Comparison of ENCODE assay signal across 32 mouse cellular contexts in the genomic region with DNA sequence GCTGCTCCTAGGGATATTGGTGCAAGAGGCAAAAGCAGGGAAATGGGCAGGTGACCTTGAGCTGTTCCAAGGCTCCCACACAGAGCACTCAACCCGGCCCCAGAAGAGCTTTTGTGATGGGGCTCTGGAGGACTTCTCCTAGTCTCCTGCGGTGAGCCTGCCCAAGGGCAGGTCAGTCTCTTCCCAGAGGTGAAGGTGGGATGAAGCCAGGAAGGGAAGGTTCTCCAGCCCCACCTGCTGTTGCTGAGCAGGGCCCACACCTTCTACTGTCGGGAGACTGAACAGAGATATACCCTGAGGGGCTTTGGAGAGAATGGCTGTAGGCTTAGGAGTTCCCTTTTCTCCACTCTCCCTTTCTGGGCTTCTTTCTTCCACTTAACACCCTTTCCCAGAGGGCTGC. TPM values are rescaled to one million over a fixed set of nuclear protein-coding genes. Genes with fewer than 3 reads are reported as not detected.
"Had no signal": no experiment of that assay in that cellular context is flagged by ENCODE, and none has a peak within 500 bp of the region (broad histone marks: within the 10 kb centered on the region; RNA-seq: fewer than 3 reads in every experiment).

No protein-coding gene starts in this region.

- H3K9me3 ChIP-seq: kidney, embryonic 15.5 days; lung, embryonic 15.5 days; megakaryocyte, embryonic 14.5 days; midbrain, embryonic 10.5 days; midbrain, embryonic 13.5 days; neural tube, embryonic 13.5 days had no signal

- H3K4me3 ChIP-seq: kidney, embryonic 15.5 days; left cerebral cortex, adult 2 months; lung, embryonic 15.5 days; megakaryocyte, embryonic 14.5 days; midbrain, embryonic 10.5 days; midbrain, embryonic 13.5 days; myocyte; neural tube, embryonic 13.5 days had no signal

- DNase-seq: kidney, adult 8-10 months; kidney, postnatal 10 days; kidney, postnatal 36 days; layer of hippocampus, postnatal 36 days; liver, postnatal 0 days; lung, postnatal 10 days; lung, postnatal 36 days; retina, postnatal 1 day; right cerebral cortex, postnatal 25 days; thymus, adult 2 months; thymus, postnatal 14 days had no signal

- H3K4me2 ChIP-seq: kidney, embryonic 15.5 days; lung, embryonic 15.5 days; midbrain, embryonic 13.5 days; neural tube, embryonic 13.5 days had no signal

- ATAC-seq: liver, postnatal 0 days; midbrain, embryonic 13.5 days; midbrain, embryonic 16.5 days had no signal

- H3K4me1 ChIP-seq: kidney, embryonic 15.5 days; lung, embryonic 15.5 days; megakaryocyte, embryonic 14.5 days; midbrain, embryonic 10.5 days; midbrain, embryonic 13.5 days; neural tube, embryonic 13.5 days had no signal

- H3K9ac ChIP-seq: kidney, embryonic 15.5 days; liver, embryonic 14.5 days; liver, postnatal 0 days; lung, embryonic 15.5 days; midbrain, embryonic 13.5 days; neural tube, embryonic 13.5 days had no signal

- H3K27ac ChIP-seq: kidney, embryonic 15.5 days; left cerebral cortex, adult 2 months; liver, embryonic 14.5 days; lung, embryonic 15.5 days; midbrain, embryonic 10.5 days; midbrain, embryonic 13.5 days; neural tube, embryonic 13.5 days had no signal

- H3K36me3 ChIP-seq: kidney, embryonic 15.5 days; lung, embryonic 15.5 days; midbrain, embryonic 10.5 days; midbrain, embryonic 13.5 days; neural tube, embryonic 13.5 days had no signal

RNA-seq across cellular contexts. Expression of gene Fgf4, which starts 4.2 kb away (rescaled TPM):
- total RNA-seq: layer of hippocampus, adult 8-10 months; layer of hippocampus, postnatal 10 days; layer of hippocampus, postnatal 36 days; left cerebral cortex, adult 2 months; left cerebral cortex, postnatal 10 days; left cerebral cortex, postnatal 36 days; liver, adult 2 months; monocyte, adult 5-6 weeks had no signal
- polyA plus RNA-seq: kidney, embryonic 15.5 days; liver, adult 2 months; liver, embryonic 14.5 days; liver, postnatal 0 days; lung, embryonic 15.5 days; midbrain, embryonic 10.5 days; midbrain, embryonic 13.5 days; midbrain, embryonic 16.5 days; myocyte; neural tube, embryonic 13.5 days; small intestine, adult 2 months; spleen, adult 2 months had no signal

RNA-seq across cellular contexts. Expression of gene Fgf3, which starts 13.4 kb away (rescaled TPM):
- total RNA-seq: layer of hippocampus, postnatal 10 days; layer of hippocampus, postnatal 36 days; liver, adult 2 months; monocyte, adult 5-6 weeks had no signal
- polyA plus RNA-seq: limb, embryonic 11.5 days; liver, adult 2 months; liver, postnatal 0 days; lung, embryonic 15.5 days; myocyte; stomach, embryonic 16.5 days had no signal

RNA-seq across cellular contexts. Expression of gene Fgf15, which starts 45.0 kb away (rescaled TPM):
- total RNA-seq: layer of hippocampus, adult 8-10 months; layer of hippocampus, postnatal 10 days; layer of hippocampus, postnatal 36 days; left cerebral cortex, adult 2 months; left cerebral cortex, postnatal 10 days; left cerebral cortex, postnatal 36 days; liver, adult 2 months; monocyte, adult 5-6 weeks; neutrophil, adult 5-6 weeks had no signal
- polyA plus RNA-seq: liver, adult 2 months; liver, postnatal 0 days; lung, embryonic 15.5 days; myocyte; spleen, adult 2 months; stomach, embryonic 16.5 days had no signal
